Mouse (Mus musculus): Measurements from ENCODE around the gene Sh3pxd2a.

GRCm38 (mm10) chr19:47250931-47251330 lies 213.3 kb downstream of the Sh3pxd2a start:
- no peak for TF ChIP-seq CTCF (conservative IDR thresholded peaks at IDR 0.05; ENCODE audit: insufficient read depth, insufficient read length, low read depth, low read length)
- no peak for TF ChIP-seq POLR2A (IDR thresholded peaks at IDR 0.05; ENCODE audit: low read depth, low read length)
